Mouse (Mus musculus) mouse embryonic stem cell (cell line): ENCODE measurements at regions not wholly inside any gene's neighbourhood (a gene's known extent, or its start where the extent isn't known, plus 50 kb on each side); places are given as distances from the start of the nearest gene placed in this dataset.

Source experiments
- in situ Hi-C, 2 experiments: fragments of 300-500 bp; cut with MboI; formaldehyde crosslinking; loops; 1 replicate in 1 of 2; 3 replicates in 1 of 2; pipeline ENCODE4 v1.14.3; 2019 to 2020; ENCODE audit warnings: low sequenced_read_pairs in 2 of 2, low pct_unique_long_range_greater_than_20kb in 1 of 2, mixed read lengths in 1 of 2; ENCODE audit not compliant: unreplicated experiment in 1 of 2

DNA sequence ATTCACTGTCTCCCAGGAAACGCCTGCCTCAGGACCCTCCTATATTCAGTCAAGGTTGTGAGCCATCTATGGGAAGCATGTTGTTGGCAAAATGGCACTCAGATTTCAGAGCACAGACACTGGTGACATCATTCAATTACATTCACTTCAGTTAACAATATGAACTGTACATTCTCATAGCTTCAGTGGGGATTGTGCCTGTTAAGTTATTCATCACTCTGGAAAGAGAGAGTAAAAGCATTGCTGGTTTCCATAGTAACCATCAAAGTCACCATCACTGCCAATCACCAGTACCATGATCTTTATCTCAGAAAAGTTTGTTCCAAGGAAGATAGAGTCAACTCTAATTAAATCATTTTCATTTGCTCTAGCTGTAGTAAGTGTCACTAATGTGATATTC, 350.2 kb upstream of the Rack1 start:
- in situ Hi-C loops, result no loop called here

DNA sequence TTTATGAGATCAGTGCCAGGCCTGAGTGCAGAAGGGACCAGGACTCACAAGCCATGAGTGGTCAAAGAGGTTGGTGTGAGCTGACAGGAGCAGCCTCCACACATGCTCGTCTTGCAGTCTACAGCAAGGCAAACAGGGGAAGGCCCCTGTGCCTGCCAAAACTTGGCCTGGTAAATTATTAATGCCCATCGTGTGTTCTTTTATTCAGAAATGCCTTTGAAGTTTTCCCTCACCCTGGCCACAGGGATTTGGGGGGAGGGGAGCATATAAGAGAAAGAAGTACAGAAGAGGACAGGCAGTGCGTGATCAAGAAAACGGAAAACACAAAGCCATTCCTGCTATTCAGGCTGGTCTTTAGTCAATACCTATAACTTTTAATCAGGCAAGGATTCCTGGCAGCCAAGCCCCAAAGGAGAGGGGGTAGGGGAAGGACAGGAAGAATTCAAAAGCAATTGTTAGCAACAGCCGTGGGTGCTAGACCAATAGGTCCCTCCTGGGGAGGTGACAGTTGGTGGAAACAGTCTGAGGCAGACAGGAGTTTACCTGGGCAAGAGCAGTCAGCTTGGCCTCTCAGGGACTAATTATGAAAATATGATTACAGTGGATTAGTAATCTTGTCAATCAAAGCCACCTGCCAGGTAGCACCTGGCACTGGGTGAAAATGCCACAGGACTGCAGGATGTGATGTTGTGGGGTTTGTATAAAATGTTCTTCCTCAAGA, 357.4 kb upstream of the Rack1 start:
- in situ Hi-C loops, result no loop called here

DNA sequence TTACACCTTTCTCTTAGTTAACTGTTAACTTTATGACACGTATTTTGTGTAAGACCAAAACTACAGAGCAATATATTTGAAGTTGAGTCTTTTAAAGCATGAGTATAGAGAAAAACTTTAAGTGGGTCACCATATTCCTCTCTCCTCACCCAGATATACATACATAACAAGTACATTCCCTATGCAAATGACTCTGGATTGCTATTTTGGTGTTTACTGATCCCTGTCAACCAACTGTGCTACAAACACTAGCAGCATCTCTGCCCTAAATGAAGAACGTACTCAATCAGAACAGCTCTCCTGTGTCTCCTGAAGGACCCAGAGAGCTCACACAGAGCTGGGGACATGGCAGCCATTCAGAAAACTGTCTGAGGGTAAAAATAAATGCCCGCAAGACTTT, 363.4 kb upstream of the Rack1 start:
- in situ Hi-C loops, result no loop called here

DNA sequence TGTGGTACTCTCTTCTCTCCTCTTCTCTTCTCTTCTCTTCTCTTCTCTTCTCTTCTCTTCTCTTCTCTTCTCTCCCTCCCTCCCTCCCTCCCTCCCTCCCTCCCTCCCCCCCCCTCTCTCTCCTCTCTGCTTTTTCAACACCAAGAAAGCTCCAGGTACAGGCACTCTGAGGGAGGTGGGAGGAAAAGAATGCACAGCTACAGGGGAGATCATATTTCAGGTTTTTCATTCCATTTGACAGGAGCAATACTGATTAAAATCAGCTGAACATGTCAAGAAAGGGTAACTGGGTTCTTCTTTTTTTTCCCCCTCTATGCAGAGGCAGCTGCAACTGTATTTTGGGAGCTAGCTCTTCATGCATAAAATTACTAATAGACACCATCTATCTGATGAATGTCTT, 368.8 kb upstream of the Rack1 start:
- in situ Hi-C loops, result no loop called here

DNA sequence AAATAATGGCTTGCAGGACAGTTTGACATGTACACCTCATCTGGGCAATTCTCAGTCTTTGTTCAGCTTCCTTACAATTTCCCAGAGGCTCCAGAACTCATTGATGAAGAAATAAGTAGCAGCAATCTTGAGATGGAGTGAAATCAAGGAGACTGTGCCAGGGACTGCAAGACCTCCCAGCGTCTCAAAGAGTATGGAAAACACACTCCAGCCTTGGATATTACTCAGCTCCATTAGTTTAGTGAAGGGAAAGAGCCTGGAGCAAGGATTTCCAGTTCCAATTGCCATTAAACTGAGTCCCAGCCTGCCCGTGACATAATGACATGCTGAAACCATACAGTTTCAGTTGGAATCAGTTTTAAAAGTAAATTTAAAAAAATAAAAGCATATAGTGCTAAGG, 372.7 kb upstream of the Rack1 start:
- in situ Hi-C loops, result no loop called here

DNA sequence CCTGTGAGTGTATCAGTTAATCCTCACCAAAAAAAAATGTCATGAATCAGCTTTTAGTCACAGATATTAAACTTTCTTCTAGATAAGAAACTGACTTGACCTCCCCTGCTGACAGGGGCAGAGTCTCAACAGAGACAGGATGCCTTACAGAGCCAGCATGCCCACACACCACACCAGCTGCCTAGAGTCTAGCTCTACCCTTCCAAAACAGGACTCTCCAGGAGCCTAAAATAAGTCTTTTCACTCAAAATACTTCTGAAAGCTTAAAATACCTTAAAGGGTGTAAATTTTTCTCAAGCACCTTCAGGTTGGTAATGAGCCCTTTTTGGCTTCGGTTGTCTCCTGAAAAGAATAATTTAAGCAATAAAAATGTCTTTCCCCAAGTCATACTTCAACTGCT, 373.7 kb upstream of the Rack1 start:
- in situ Hi-C loops, result no loop called here

DNA sequence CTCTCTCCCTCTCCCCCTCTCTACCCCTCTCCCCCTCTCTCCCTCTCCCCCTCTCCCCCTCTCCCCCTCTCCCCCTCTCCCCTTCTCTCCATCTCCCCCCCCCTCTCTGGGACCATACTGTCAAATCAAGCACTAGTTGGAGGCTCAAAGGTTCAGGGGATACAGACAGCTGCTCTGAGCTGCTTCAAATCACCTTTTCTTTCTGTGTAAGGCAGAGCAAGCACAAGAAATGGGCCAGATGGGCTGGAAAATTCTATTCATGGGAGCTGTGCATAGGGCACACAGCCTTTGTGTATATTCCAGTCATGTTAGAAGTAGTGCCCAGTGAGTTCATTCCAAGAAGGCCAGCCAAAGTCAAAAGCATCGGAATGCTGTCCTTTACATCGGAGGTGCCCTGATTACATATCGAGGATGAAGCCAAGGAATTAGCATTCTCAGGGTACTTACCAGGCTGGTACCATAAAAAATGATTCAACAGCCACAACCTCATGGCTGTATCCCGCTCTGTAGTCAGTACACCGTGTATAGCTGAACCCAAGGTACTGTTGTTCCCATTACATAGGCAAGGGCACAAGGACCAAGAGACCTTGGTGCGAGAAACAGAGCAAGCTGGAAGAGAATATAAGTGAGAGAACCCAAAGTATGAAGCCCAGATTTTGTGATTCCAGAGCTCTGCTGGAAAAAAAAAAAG, 381.9 kb upstream of the Rack1 start:
- in situ Hi-C loops, result no loop called here

DNA sequence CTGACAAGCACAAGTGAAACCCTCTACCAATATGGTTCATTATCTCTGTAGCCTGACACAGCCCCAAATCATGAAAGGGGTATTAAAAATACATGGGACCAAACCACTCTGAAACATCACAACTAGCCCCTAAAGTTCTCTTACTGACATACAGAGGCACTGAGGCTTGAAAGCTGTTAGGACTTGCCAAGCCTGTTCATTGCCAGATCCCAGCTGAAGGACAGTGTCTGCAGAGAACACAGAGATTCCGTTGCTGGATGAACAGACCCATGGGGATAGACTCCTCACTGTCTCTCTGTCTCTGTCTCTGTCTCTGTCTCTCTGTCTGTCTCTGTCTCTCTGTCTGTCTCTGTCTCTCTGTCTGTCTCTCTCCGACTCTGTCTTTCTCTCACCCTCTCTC, 382.5 kb upstream of the Rack1 start:
- in situ Hi-C loops, result no loop called here

DNA sequence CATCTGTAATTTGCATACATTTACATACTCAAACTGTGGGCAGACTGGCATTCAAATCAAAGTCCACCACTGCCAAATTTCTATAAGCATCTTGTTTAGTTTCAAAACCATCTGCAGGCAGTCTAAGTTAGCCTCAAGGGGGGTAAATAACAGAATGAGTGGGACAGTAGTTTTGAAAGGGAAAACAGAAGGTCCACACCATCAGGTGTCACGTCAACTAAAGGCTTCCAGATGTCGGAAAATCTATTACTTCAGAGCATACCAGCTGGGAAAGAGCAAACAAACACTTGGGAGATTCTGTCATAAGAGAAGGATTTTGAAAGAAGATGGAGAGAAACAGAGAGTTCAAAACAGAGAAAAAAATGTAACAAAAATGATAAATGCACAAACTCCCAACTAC, 402.1 kb upstream of the Rack1 start:
- in situ Hi-C loops, result no loop called here

DNA sequence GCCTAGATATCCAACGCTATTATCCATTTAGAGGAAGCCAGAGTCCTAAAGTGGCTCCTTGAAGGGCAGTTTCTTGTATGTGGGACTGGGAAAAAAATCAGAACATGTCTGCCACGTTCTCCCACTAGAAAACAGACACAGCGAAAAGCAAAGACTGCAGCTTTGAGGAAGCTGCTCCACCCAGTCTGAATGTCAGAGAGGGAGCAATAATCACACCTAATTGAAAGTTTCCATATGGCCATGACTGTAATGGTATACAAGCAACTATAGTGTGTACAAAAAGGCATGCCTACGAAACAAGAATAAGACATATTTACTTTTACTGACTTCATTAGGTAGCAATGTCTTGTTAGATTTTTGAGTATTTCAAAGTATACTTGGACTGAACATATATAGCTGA, 392.7 kb upstream of the Sgcd start:
- in situ Hi-C loops, result no loop called here

DNA sequence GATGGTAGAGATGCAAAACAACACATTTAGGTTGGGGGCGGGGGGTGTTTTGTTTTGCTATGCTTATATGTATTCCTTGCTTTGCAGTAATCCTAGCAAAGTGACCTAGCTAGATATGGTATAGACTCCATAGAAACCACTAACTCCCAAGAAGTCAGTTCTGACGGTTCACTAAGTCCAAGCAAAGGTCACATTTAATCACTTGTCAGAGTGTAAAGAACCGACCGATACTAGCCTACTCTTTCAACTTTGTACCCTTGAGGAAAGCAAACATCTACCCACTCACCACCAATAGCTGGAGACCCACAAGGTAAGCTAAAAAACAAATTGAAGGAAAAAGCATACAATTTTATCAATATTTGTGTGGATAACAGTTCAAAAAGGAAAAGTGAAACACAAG, 389.3 kb upstream of the Sgcd start:
- in situ Hi-C loops, result no loop called here

DNA sequence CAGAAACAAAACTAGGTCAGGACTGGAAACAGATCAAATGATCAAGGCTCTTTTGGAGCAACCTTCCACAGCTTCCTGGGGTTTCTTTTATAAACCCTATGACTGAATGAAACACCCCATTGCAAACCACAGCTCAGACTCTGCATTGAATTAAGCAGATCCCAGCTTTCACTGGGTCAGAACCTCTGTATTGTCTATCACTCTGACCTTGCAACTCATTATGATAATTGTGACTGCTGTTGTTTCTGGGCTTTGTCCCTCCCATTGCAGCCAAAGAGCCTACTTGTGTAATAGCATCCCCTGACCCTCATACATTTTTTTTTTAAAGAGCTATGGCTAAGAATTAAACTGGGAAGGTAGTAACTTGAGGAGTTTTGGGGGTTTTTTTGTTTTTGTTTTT, 388.5 kb upstream of the Sgcd start:
- in situ Hi-C loops, result no loop called here

DNA sequence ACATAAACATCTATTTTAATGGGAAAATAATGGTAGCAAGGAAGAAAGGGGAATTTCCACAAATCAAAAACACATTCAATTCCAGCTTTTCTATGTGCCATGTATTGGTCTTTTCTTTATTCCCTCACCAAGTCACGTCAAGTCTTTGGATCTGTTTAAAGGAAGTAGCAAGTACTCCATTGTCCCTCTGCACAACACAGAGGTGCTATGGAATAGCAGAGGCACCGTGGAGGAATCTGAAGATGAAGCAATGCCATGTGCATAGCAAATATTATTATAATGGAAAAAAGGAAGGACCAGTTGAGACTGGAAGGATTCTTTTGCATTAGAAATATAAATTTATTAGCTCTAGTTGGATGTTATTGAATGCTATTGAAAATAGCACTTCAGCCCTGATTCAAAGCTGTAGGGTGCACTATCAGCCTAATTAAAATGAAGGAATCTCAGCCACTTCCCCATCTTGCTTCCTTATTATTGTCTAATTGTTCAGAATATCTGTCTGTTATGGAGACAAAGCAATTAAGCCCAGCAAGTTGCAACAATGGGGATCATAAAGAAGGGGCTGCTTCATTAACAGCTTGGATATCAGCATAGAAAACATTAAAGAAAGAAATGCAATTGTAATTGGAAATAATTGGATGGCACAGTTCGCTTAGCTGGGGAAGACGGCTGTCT, 362.7 kb upstream of the Sgcd start:
- in situ Hi-C loops, result no loop called here

DNA sequence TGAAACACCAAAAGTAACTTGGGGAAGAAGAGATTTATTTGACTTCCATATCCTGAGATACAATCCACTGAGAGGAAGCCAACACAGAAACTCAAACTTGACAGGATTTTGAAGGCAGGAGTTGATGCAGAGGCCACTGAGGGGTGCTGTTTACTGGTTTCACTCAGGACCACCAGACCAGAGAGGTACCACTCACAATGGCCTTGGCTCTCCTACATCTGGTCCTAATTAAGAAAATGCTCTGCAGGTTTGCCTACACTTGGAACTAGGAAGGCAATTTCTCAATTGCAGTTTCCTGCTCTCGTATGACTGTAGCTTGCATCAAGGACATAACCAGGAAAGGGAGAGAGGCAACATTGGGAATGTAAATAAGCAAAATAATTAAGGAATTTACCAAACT, 325.7 kb upstream of the Sgcd start:
- in situ Hi-C loops, result no loop called here

DNA sequence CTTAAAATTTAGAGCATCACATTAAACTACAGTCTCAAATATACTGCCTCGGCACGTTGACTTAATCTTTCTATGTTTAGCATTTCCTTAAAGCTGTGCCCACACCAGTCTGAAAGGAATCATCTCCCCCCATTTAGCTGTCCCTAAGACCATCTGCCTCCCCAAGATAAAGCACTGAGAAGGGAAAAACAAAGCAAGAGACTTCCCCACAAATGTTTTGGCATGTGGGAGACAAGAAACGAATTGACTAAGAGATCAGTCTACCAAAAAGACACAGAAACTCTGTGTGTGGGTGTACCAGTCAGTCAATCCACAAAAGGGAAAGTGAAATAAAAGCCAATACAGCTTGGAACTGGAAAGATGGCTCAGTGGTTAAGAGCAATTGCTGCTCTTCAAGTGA, 306.6 kb upstream of the Sgcd start:
- in situ Hi-C loops, result no loop called here

DNA sequence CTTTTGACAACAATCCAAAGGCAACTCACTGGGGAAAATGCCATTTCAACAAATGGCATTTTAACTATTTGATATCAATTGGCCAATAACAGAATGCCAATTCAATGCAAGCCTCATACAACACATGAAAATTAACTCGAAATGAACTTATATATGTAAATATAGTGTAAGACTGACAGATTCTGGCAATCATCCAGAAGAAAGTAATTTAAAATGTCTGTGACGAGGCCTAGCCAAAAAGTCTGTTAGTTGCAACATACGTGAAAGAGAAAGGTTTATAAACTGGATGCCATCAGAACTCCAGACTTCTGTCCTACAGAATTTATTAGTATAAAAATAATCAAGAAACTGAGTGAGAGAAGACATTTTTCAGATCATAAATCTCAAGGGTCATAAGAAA, 273.7 kb upstream of the Sgcd start:
- in situ Hi-C loops, result no loop called here

DNA sequence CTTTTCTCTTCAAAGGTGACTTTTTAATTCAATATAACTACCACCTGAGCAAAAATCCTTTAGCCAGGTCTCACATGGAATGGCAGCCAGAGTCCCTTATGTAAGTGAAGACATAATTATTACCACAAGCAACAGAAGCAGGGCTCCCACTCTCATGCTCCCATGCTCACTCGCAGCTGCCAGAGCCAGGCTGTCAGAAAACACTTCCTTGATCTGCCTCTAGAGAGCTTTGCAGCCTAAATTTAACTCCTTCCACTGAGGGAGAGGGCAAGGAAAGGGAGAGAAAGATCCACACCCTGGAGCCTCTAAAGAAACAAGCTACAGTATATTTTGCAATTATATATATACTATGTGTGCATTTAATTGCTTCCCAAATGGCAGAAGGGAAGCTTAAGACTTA, 272.3 kb upstream of the Sgcd start:
- in situ Hi-C loops, result no loop called here

DNA sequence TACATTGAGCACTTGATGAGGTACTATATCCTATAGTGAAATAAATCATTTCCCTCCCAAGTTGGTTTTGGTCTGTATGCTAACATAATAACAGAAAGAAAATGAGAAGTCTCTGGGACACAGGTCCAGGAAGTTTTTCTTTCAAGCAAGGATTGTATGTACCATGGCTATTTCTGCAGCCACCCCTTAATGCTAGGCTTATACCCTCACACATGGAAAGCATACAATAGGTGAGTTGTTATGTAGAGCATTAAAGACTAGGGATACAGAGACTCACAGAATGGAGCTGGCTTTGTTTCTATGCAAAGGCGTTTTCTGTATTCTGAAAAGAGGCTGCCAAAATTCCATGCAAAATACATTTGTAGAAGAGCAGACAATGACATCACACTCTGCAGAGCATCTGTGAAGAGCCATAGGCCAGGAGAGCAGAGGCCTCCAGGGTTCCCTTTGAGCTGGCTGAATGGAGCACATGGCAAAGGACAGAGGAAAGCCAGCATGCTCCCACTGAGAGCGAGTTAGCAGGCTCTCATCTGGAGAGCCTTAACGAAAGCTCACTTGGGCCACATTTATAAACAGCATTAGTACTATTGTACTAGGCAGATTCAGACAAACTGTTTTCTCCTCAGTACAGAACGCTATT, 262.0 kb upstream of the Sgcd start:
- in situ Hi-C loops, result no loop called here

DNA sequence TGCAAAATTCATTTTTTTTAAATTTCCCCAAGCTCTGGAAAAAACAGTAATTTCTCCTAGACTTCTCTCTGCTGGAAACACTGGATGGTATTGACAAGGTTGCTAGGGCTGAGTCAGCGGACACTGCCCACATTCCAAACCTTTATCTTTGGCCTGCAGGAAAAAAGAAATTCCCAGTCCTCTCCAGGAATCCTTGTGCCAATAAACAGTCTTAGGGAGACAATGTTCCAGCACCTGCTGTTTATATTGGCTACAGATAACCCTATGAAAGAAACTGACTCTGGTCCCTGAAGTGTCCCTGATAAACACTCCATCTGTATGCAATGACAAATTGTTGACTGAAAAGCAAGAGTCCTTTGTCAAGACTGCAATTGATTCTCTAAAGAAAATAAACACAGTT, 260.5 kb upstream of the Sgcd start:
- in situ Hi-C loops, result no loop called here

DNA sequence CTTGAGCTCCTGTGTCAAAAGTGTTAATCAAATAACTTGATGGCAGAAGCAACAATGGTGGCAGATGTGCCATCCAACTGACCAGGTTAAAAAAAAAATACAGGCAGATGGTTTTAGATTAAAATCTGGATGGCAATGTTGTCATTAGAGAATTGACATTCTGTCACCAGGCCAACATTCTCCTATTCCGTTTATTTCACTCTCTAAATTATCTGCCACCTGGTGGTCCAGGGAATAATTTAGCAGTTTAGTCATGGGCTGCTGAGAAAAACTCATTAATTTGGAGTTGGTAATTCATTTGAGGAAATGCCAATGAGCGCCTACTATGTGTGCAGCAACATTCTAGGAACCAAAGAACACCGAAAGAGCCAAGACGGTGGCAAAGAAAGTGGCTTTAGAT, 232.4 kb upstream of the Sgcd start:
- in situ Hi-C loops, result no loop called here
